Mouse (Mus musculus) yolk sac, embryonic 10.5 days (tissue): ENCODE results near the gene Ptprm.

Source experiments
- DNase-seq: peaks from one replicate; pipeline ENCODE4 v3.0.0-alpha.2; 2017; ENCODE audit warnings: low spot score

Gene Ptprm

GRCm38 (mm10) chr17:67354451-67355011, at the start of gene Ptprm:
Ptprm (minus strand) TSS chr17:67354457.
- DNase-seq, result peak; percentile 73

GRCm38 (mm10) chr17:67396205-67396604, 41.9 kb upstream of the Ptprm start:
- no peak for DNase-seq

DNA sequence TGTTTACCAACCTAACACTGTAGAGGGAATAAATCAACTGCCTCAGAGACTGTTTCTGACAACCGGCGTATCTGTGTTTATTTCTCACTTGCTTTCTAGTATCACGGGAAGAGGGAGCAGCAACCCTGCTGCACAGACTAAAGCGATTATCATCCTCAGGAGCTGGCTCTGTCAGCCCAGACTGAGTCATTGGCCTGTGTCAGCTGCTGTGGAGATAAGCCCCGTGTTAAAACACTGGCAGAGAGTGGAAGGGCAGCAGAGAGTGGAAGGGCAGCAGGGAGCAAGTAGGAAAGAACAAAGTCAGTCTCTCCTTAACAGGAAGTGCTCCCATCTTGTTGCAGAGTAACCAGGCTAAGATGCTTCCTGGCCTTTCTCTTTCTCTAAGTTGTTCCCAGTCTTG, 36.6 kb upstream of the Ptprm start:
- no peak for DNase-seq

- no peak for DNase-seq
These were observed 33.9 kb upstream of the Ptprm start for GRCm38 (mm10) chr17:67388171-67388570.

DNA sequence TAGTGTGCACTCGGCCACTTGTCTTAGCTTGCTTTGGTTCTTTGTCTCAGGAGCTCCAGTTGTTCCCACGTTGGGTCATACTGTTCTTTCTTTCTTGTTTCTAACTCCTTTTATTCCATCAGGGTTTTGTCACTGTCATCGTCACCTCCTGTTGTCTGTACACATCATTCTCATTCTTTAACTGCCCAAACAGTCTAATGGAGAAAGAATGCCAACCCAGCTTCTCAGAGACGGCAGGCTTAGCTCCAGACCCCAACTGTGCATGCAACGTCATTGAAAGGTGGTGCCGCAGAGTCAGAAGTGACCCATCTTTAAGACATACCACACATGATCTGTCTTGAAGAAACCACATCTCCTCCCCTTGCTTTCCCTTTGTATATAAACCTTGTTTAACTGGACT, 31.0 kb upstream of the Ptprm start:
- DNase-seq, result no peak

DNA sequence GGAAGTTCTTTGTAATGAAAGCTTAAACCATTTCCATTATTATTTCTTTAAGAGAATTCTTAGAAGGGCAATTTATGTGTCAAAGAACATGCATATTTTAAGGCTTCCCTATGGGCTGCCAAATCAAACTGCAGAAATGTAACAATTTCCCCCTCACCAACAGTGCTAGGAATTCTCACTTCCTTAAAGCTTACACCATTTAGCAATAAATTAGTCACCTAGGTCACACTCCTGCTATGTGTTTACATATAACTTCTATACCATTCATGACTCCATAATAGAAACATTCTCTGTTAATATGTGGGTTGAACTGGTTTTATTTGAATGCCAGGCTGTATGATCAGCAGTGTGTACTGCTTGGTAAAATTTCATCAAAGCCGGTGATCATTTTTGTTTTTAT, 29.4 kb upstream of the Ptprm start:
- DNase-seq, result no peak

GRCm38 (mm10) chr17:67381618-67382017, 27.4 kb upstream of the Ptprm start:
- no peak for DNase-seq

DNA sequence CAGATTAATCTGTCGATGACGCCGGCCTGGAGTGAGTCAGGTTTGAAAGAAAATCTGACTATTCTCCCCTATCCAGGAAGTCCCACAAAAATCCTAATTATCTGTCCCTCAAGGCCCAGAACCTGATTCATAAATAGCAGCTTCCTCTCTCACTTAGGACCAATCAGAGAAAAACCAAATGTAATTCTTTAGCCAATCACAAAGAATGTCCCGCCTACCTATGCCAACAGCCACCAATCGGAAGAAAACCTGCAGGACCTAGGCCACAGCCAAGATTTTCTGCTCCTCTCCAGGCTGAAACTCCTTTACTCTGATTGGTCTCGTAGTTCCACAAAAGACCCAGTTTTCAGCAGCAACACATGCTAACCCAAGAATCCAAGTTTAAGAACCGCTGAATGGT, 13.6 kb upstream of the Ptprm start:
- DNase-seq, result no peak

- DNase-seq, result no peak
These were observed 10.2 kb upstream of the Ptprm start for GRCm38 (mm10) chr17:67364491-67364890.

GRCm38 (mm10) chr17:67363377-67364070, 9.3 kb upstream of the Ptprm start:
- no peak for DNase-seq

DNA sequence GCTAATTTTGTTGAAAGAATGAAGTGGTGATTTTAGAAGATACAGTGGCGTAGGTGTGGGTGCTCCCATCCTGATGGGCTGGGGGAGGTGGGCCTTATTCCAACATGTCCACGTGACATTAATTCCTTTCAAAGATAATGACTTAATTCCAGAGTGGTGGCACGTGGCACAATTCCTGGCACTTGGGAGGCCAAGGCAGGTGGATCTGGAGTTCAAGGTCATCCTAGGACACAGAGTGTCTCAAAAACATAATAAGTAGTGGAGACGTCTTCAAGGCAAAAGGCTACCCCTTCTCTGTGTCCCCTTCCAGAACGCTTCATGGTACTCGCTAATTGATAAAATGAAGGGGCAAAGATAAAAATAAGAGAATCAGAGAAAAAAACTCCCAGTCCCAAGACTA, 7.9 kb upstream of the Ptprm start:
- no peak for DNase-seq

DNA sequence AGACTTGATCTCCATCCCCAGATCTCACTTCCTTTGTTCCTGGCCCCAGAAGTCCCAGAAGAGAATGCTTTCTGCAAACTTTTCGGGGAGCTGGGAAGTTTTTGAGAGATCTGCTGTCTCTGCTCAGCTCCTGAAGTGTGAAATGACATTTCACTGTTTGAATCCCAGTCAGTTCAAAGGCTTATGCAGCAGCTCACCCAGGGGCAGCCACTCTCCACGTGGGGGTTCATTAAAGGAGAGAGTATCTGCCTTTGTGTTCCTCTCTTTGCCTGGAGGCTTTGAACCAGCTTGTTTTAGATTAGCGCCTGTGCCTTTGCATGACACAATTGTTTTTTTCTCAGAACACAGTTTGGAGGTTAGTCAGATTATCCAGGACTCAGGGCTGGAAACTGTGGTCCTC, 6.3 kb upstream of the Ptprm start:
- no peak for DNase-seq

GRCm38 (mm10) chr17:67359578-67359977, 5.3 kb upstream of the Ptprm start:
- DNase-seq, result no peak

GRCm38 (mm10) chr17:67358541-67358940, 4.3 kb upstream of the Ptprm start:
- DNase-seq, result peak; percentile 10

DNA sequence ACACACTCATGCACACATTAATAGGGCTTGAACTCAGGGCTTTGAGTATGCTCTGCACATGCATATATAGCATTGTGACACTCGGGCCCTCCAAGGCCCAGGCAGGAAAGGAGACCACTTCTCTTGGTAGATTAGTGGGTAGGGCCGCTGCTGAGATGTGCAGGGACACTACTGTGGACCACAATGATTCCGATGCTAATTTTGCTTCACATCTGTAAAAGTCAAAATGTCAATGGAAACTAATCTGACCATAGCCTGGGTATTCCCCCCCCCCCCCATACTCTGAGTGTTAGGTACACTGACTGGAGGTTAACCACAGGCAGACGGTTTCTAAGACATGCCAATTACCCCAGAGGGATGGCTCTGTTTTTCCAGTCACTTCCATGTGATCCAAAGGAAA, 2.9 kb upstream of the Ptprm start:
- DNase-seq, result no peak

- no peak for DNase-seq
These were observed 994 bp upstream of the Ptprm start for GRCm38 (mm10) chr17:67355251-67355650.

DNA sequence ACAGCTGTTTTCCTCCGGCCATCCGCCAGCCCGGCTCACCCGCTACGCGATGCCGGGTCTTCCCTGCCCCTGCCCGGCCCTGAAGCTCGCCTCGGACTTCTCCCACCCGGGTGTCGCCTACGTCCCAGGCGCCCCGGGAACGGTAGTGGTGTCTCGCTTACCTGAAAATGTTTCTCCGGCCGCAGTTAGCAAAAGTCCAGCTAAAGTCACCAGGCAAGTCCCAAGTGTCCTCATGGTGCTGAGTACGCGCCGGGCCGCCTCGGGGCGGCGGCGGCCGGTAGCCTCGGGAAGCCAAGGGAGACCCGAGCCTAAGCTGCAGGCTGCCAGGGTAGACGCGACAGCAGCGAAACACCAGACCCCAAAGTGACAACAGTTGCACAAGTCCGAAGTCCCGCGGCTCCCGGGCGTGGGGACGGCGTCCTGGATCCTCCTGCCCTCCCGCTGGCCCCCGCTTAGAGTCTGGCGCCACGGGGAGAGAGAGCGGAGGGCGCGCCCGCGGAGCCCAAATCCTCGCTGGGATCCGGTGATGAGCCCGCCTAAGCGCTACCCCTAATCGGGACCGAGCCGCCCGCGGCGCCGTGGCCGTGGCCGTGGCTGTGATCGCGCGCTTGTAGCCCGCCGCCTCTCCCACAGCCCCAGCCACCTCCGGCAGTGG, 334 bp downstream of the Ptprm start:
- DNase-seq, result peak; percentile 52

DNA sequence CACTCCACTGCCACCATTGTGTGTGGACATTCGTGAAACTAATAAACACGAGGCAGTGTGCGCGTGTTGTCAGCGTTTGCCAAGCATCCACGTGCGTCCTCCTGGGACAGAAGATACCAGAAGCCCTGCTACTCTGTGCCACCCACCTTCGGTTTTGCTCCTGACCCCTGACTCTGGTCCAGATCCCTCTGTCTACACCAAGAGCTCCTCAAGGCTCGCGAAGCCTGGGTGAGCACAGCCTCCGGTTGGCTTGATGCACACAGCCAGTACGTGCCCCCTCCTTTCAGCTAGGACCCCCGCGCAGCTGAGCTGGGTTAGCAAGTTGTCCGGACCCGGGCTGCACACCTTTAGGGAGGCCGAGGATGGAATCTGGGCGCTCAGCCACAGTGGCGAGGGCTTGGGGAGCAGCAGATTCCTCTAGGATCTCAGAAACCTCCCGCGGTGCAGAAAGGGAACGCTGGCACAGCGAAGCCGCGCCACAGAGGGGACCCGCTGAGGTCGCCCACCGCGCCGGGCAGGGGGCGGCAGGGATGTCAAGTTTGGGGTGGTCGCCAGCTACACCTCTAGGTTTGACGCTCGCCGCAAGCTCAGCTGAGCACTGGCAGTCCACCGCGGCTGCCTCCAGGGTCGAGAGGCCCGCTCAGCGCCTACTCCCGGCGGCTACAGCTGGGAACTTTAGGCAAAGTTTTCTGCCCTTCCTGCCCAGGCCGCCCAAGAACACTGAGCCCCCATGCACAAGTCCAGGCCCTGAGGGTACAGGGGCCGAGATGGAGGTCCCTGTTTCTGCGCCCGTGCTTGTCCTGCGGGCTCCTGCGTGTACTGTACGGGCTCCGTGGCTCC, 1.1 kb downstream of the Ptprm start:
- DNase-seq, result no peak

- DNase-seq, result no peak
These were observed 2.8 kb downstream of the Ptprm start for GRCm38 (mm10) chr17:67351423-67351822.

GRCm38 (mm10) chr17:67350536-67350935, 3.7 kb downstream of the Ptprm start:
- DNase-seq, result no peak

- no peak for DNase-seq
These were observed 4.7 kb downstream of the Ptprm start for GRCm38 (mm10) chr17:67349594-67349993.

GRCm38 (mm10) chr17:67346921-67347320, 7.3 kb downstream of the Ptprm start:
- DNase-seq, result no peak

GRCm38 (mm10) chr17:67345157-67345556, 9.1 kb downstream of the Ptprm start:
- no peak for DNase-seq
